Mouse (Mus musculus) MEL (cell line): Measurements from ENCODE around the gene AC109138.7. TPM values are rescaled to one million over a fixed set of nuclear protein-coding genes. Genes with fewer than 3 reads are reported as not detected.

Experiments
- DNase-seq: peaks from one replicate; pipeline ENCODE4 v3.0.0; 2011; ENCODE audit warnings: low read depth, low spot score
- H3K27ac ChIP-seq: 2 replicates; pipeline ENCODE4 v1.5.1; 2012; ENCODE audit warnings: low read depth, mild to moderate bottlenecking, control low read depth, low read length, moderate library complexity; ENCODE audit not compliant: control insufficient read depth
- H3K27me3 ChIP-seq, 2 experiments: fragments of 150-350 bp in 1 of 2; sonication (generic) in 1 of 2; 2 replicates each; pipeline ENCODE4 v1.6.1; 2012; ENCODE audit warnings: low read length in 2 of 2, mild to moderate bottlenecking in 2 of 2, improper control_type of control experiment in 1 of 2, moderate library complexity in 1 of 2; ENCODE audit not compliant: insufficient read depth in 2 of 2, control insufficient read depth in 1 of 2
- H3K36me3 ChIP-seq, 2 experiments: 2 replicates each; pipeline ENCODE4 v1.6.1; 2012 to 2014; ENCODE audit warnings: low read length in 2 of 2, improper control_type of control experiment in 1 of 2, inconsistent platforms in 1 of 2, mild to moderate bottlenecking in 1 of 2; ENCODE audit not compliant: insufficient read depth in 2 of 2, control insufficient read depth in 1 of 2
- H3K4me1 ChIP-seq, 2 experiments: fragments of 150-350 bp in 1 of 2; sonication (generic) in 1 of 2; 2 replicates each; pipeline ENCODE4 v1.6.1; 2012; ENCODE audit warnings: low read length in 2 of 2, improper control_type of control experiment in 1 of 2, mild to moderate bottlenecking in 1 of 2; ENCODE audit not compliant: insufficient read depth in 2 of 2, control insufficient read depth in 1 of 2
- H3K4me3 ChIP-seq, 2 experiments: fragments of 150-350 bp in 1 of 2; sonication (generic) in 1 of 2; 2 replicates each; pipeline ENCODE4 v1.5.1; 2012; ENCODE audit warnings: low read depth in 2 of 2, low read length in 2 of 2, mild to moderate bottlenecking in 2 of 2, moderate library complexity in 2 of 2, control low read depth in 1 of 2, improper control_type of control experiment in 1 of 2; ENCODE audit not compliant: control insufficient read depth in 1 of 2, insufficient read depth in 1 of 2
- H3K79me2 ChIP-seq: 2 replicates; pipeline ENCODE4 v1.6.1; 2012; ENCODE audit warnings: mild to moderate bottlenecking, low read length, moderate library complexity; ENCODE audit not compliant: control insufficient read depth, poor library complexity, insufficient read depth
- H3K9ac ChIP-seq: 2 replicates; pipeline ENCODE4 v1.6.1; 2012; ENCODE audit warnings: low read depth, mild to moderate bottlenecking, control low read depth, low read length, moderate library complexity; ENCODE audit not compliant: control insufficient read depth, poor library complexity, severe bottlenecking
- H3K9me3 ChIP-seq: fragments of 150-350 bp; sonication (generic); replicated peaks from 2 replicates; pipeline ENCODE4 v1.6.1; 2012; ENCODE audit warnings: mild to moderate bottlenecking, low read length, improper control_type of control experiment, moderate library complexity; ENCODE audit not compliant: insufficient read depth
- BHLHE40 ChIP-seq: IDR thresholded peaks from 2 replicates; pipeline ENCODE4 v1.6.1; 2012; ENCODE audit warnings: low read depth, mild to moderate bottlenecking, inconsistent platforms, low read length, improper control_type of control experiment, borderline replicate concordance
- E2F4 ChIP-seq: IDR thresholded peaks from 2 replicates; pipeline ENCODE4 v1.6.1; 2011; ENCODE audit warnings: low read depth, low read length, improper control_type of control experiment, borderline replicate concordance
- EP300 ChIP-seq, 2 experiments: IDR thresholded peaks; 2 replicates each; pipeline ENCODE4 v1.6.1; 2011; ENCODE audit warnings: improper control_type of control experiment in 2 of 2, low read length in 2 of 2, low read depth in 1 of 2, mild to moderate bottlenecking in 1 of 2
- ETS1 ChIP-seq: IDR thresholded peaks from 2 replicates; pipeline ENCODE4 v1.6.1; 2012; ENCODE audit warnings: low read depth, mild to moderate bottlenecking, inconsistent platforms, low read length, improper control_type of control experiment, moderate library complexity
- MAFK ChIP-seq: IDR thresholded peaks from 2 replicates; pipeline ENCODE4 v1.6.1; 2011; ENCODE audit warnings: low read depth, mild to moderate bottlenecking, low read length, improper control_type of control experiment, borderline replicate concordance
- MAZ ChIP-seq: IDR thresholded peaks from 2 replicates; pipeline ENCODE4 v1.6.1; 2012; ENCODE audit warnings: low read depth, mild to moderate bottlenecking, inconsistent platforms, low read length, improper control_type of control experiment
- MYB ChIP-seq: IDR thresholded peaks from 2 replicates; pipeline ENCODE4 v1.6.1; 2011; ENCODE audit warnings: mild to moderate bottlenecking, low read depth, low read length, improper control_type of control experiment
- MYC ChIP-seq: IDR thresholded peaks from 2 replicates; pipeline ENCODE4 v1.6.1; 2011; ENCODE audit warnings: low read depth, mild to moderate bottlenecking, low read length, improper control_type of control experiment, moderate library complexity
- NELFE ChIP-seq: IDR thresholded peaks from 2 replicates; pipeline ENCODE4 v1.6.1; 2011; ENCODE audit warnings: low read depth, low read length, improper control_type of control experiment
- POLR2AphosphoS2 ChIP-seq: IDR thresholded peaks from 2 replicates; pipeline ENCODE4 v1.6.1; 2011; ENCODE audit warnings: low read length, improper control_type of control experiment
- POLR2AphosphoS5 ChIP-seq: IDR thresholded peaks from 2 replicates; pipeline ENCODE4 v1.6.1; 2012; ENCODE audit warnings: low read depth, borderline replicate concordance, mild to moderate bottlenecking, inconsistent platforms, low read length, moderate library complexity, mixed read lengths
- RAD21 ChIP-seq: IDR thresholded peaks from 2 replicates; pipeline ENCODE4 v1.6.1; 2011; ENCODE audit warnings: mild to moderate bottlenecking, low read depth, low read length, improper control_type of control experiment
- SIN3A ChIP-seq: IDR thresholded peaks from 2 replicates; pipeline ENCODE4 v1.6.1; 2012; ENCODE audit warnings: low read length, improper control_type of control experiment, inconsistent platforms
- TAL1 ChIP-seq: IDR thresholded peaks from 2 replicates; pipeline ENCODE4 v1.6.1; 2012; ENCODE audit warnings: mild to moderate bottlenecking, inconsistent platforms, low read length, moderate library complexity, mixed read lengths
- TBP ChIP-seq: IDR thresholded peaks from 2 replicates; pipeline ENCODE4 v1.8.0; 2011; ENCODE audit warnings: low read depth, low read length, improper control_type of control experiment
- UBTF ChIP-seq: IDR thresholded peaks from 2 replicates; pipeline ENCODE4 v1.6.1; 2012; ENCODE audit warnings: low read depth, mild to moderate bottlenecking, inconsistent platforms, low read length, improper control_type of control experiment, moderate library complexity, borderline replicate concordance; ENCODE audit not compliant: insufficient read depth
- ZC3H11A ChIP-seq: IDR thresholded peaks from 2 replicates; pipeline ENCODE4 v1.6.1; 2012; ENCODE audit warnings: low read depth, mild to moderate bottlenecking, inconsistent platforms, low read length, improper control_type of control experiment
- ZKSCAN1 ChIP-seq: IDR thresholded peaks from 2 replicates; pipeline ENCODE4 v1.6.1; 2012; ENCODE audit warnings: low read depth, mild to moderate bottlenecking, inconsistent platforms, low read length, improper control_type of control experiment, moderate library complexity
- ZMIZ1 ChIP-seq: IDR thresholded peaks from 2 replicates; pipeline ENCODE4 v1.6.1; 2012; ENCODE audit warnings: low read depth, mild to moderate bottlenecking, inconsistent platforms, low read length, improper control_type of control experiment, moderate library complexity
- polyA plus RNA-seq, 2 experiments: library from polyadenylated mRNA; stranded (reverse) in 1 of 2; unstranded in 1 of 2; fragments of >175 nt in 1 of 2; fragments of >200 nt in 1 of 2; gene quantifications; 2 replicates each; pipeline versions ENCODE4 v1.2.1 to v1.2.4; 2012; ENCODE audit warnings: low replicate concordance in 2 of 2, low read depth in 1 of 2; ENCODE audit not compliant: insufficient read length in 2 of 2, insufficient read depth in 1 of 2, missing spikeins in 1 of 2
- total RNA-seq: library from RNA; depleted of rRNA; stranded (reverse); fragments of 300-350 nt; gene quantifications from 2 replicates; pipeline ENCODE4 v1.2.3, GENCODE M21; 2012

AC109138.7 gene
- total and polyA plus RNA-seq, 3 experiments, result not detected

- Histone ChIP-seq H3K27ac (no peak overlapping the region), H3K27me3 (peaks cover 10 to 18% of the 10 kb centered on the region in 2 experiments)
- TF ChIP-seq TAL1, result no peak
- TF ChIP-seq MAZ, result no peak
- no peak for TF ChIP-seq ETS1
- no peak for TF ChIP-seq SIN3A
- no peak for TF ChIP-seq EP300 (IDR thresholded peaks at IDR 0.05; ENCODE audit: low read depth in 1 of 2, low read length in 2 of 2)
- no peak for TF ChIP-seq MAFK
- no peak for TF ChIP-seq RAD21
- no peak for TF ChIP-seq MYC
- no peak for TF ChIP-seq UBTF
- no peak for TF ChIP-seq ZMIZ1
- no peak for TF ChIP-seq NELFE
- TF ChIP-seq MYB, result no peak
- no peak for TF ChIP-seq BHLHE40
- TF ChIP-seq, all 39 proteins: peak for 0
- no peak overlapping the region for H3K4me3 ChIP-seq
- peaks cover 6 to 29% of the 10 kb centered on the region in 2 experiments for H3K4me1 ChIP-seq
- H3K36me3 ChIP-seq, result peaks cover 0 to 25% of the 10 kb centered on the region in 2 experiments; a peak in 2 of 4 replicates
- peaks cover 2% of the 10 kb centered on the region; the same call in 1 of the 2 replicates for H3K79me2 ChIP-seq
- no peak overlapping the region for H3K9ac ChIP-seq
- no peak for DNase-seq
- no peaks in the 10 kb centered on the region for H3K9me3 ChIP-seq
These were observed 2.0 kb downstream of the AC109138.7 start for GRCm38 (mm10) chr19:4216041-4216685.

DNA sequence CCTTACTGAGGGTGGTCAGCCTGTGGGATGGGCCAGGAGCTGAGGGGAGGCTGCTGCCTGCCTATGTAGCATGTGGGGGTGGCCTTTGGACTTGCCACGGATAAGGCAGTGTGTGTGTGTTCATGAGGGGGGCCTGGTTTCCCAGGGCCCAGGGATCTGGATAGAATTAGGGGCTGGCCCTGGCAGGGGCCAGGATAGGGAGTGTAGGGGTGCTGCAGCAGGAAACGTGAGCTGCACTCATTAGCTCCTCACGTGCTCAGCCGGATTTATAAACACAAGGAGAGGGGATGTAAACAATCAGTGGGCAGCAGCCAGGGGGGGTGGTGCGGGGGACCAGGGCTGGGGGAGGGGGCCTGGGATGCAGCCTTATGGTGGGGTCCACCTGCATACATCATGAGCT lies 3.0 kb downstream of the AC109138.7 start:
- H3K4me1 ChIP-seq, result peaks cover 11 to 37% of the 10 kb centered on the region in 2 experiments
- peaks cover 10 to 16% of the 10 kb centered on the region in 2 experiments for H3K27me3 ChIP-seq

More for the DNA sequence above, 3.0 kb downstream of the AC109138.7 start:
- peaks cover 2% of the 10 kb centered on the region; the same call in 1 of the 2 replicates for H3K79me2 ChIP-seq
- no peak overlapping the region for H3K4me3 ChIP-seq
- H3K9ac ChIP-seq, result no peak overlapping the region
- no peak overlapping the region for H3K27ac ChIP-seq
- no peak for DNase-seq
- peaks cover 0 to 33% of the 10 kb centered on the region in 2 experiments; a peak in 2 of 4 replicates for H3K36me3 ChIP-seq
- TF ChIP-seq RAD21, result no peak
- TF ChIP-seq ZC3H11A, result no peak
- TF ChIP-seq POLR2AphosphoS2, result no peak
- TF ChIP-seq POLR2AphosphoS5, result no peak
- TF ChIP-seq TBP, result no peak
- no peak for TF ChIP-seq MAZ
- no peak for TF ChIP-seq ZKSCAN1
- TF ChIP-seq E2F4, result no peak
- H3K9me3 ChIP-seq, result no peaks in the 10 kb centered on the region
